Mouse (Mus musculus) forebrain, embryonic 11.5 days (tissue): Measurements from ENCODE around the gene Coro1c. TPM values are rescaled to one million over a fixed set of nuclear protein-coding genes. Genes with fewer than 3 reads are reported as not detected.

Source experiments
- ATAC-seq: fragments of 200-750 bp; cut with Nextera tagmentation; replicated peaks from 2 replicates; pipeline ENCODE4 v1.8.0; 2017; ENCODE audit warnings: moderate TSS enrichment; ENCODE audit not compliant: low FRiP score
- DNase-seq: peaks from one replicate; pipeline ENCODE4 v3.0.0-alpha.2; 2017; ENCODE audit warnings: low spot score
- H3K27ac ChIP-seq: fragments of 300-500 bp; sonication (generic); 2 replicates; pipeline ENCODE4 v1.5.1; 2014; ENCODE audit warnings: low read depth, low read length
- H3K27me3 ChIP-seq: fragments of 300-500 bp; sonication (generic); 2 replicates; pipeline ENCODE4 v1.6.1; 2014; ENCODE audit warnings: mild to moderate bottlenecking, low read length, mixed read lengths; ENCODE audit not compliant: control insufficient read depth, insufficient read depth
- H3K36me3 ChIP-seq: fragments of 300-500 bp; sonication (generic); 2 replicates; pipeline ENCODE4 v1.6.1; 2014; ENCODE audit warnings: mild to moderate bottlenecking, low read length, moderate library complexity, mixed read lengths; ENCODE audit not compliant: control insufficient read depth, insufficient read depth
- H3K4me1 ChIP-seq: fragments of 300-500 bp; sonication (generic); replicated peaks from 2 replicates; pipeline ENCODE4 v1.6.1; 2014; ENCODE audit warnings: low read length, mixed read lengths; ENCODE audit not compliant: control insufficient read depth, insufficient read depth
- H3K4me2 ChIP-seq: fragments of 300-500 bp; sonication (generic); 2 replicates; pipeline ENCODE4 v1.6.1; 2014; ENCODE audit warnings: low read depth, mild to moderate bottlenecking, low read length, moderate library complexity, mixed read lengths; ENCODE audit not compliant: severe bottlenecking
- H3K4me3 ChIP-seq: fragments of 300-500 bp; sonication (generic); 2 replicates; pipeline ENCODE4 v1.5.1; 2014; ENCODE audit warnings: low read depth, low read length
- H3K9ac ChIP-seq: fragments of 300-500 bp; sonication (generic); 2 replicates; pipeline ENCODE4 v1.6.1; 2014; ENCODE audit warnings: low read length
- H3K9me3 ChIP-seq: fragments of 300-500 bp; sonication (generic); 2 replicates; pipeline ENCODE4 v1.6.1; 2016; ENCODE audit warnings: low read length, mixed read lengths; ENCODE audit not compliant: control insufficient read depth
- WGBS: fragments of 180-500 bp; shearing (Covaris S2); extraction: QIAGEN DNeasy Blood & Tissue Kit; methylation state at CpG from one replicate; pipeline ENCODE4 v1.1.7; 2014; 5-methylcytosine and 5-hydroxymethylcytosine counted together
- polyA plus RNA-seq: library from polyadenylated mRNA; unstranded; fragments of >200 nt; fragmentation: Nextera tagmentation; extraction: Ambion mirVana; gene quantifications from 2 replicates; pipeline ENCODE4 v1.2.1, GENCODE M21; 2014

Coro1c gene
- polyA plus RNA-seq, 1 experiment from 2014 or later: 231 TPM

GRCm38 (mm10) chr5:113932310-113932709 is 23.8 kb upstream of the Coro1c start:
- no peak overlapping the region for H3K4me2 ChIP-seq
- WGBS: 84% methylated on average over 3 of the region's 3 CpGs
- no peak for ATAC-seq

GRCm38 (mm10) chr5:113930648-113931609 is 22.4 kb upstream of the Coro1c start:
- H3K27ac ChIP-seq: no peak overlapping the region; the same call in 1 of the 2 replicates
- peaks cover 6% of the 10 kb centered on the region; the same call in 1 of the 2 replicates for H3K4me1 ChIP-seq
- no peak overlapping the region for H3K4me2 ChIP-seq
- H3K4me3 ChIP-seq: no peak overlapping the region
- 34% methylated on average over 18 of the region's 18 CpGs for WGBS
- peak; percentile 78 for DNase-seq
- no peaks in the 10 kb centered on the region for H3K36me3 ChIP-seq
- 0 out of 2 replicates have a peak, but pooled peaks have one; percentile 18 for ATAC-seq
- no peaks in the 10 kb centered on the region for H3K27me3 ChIP-seq
- no peak overlapping the region for H3K9ac ChIP-seq
- no peaks in the 10 kb centered on the region for H3K9me3 ChIP-seq

More at GRCm38 (mm10) chr5:113932310-113932709, 23.8 kb upstream of the Coro1c start:
- H3K4me1 ChIP-seq: peaks cover 6% of the 10 kb centered on the region; the same call in 1 of the 2 replicates
- H3K27me3 ChIP-seq: no peaks in the 10 kb centered on the region
- no peak overlapping the region for H3K27ac ChIP-seq
- H3K4me3 ChIP-seq: no peak overlapping the region
- H3K36me3 ChIP-seq: no peaks in the 10 kb centered on the region
- H3K9ac ChIP-seq: no peak overlapping the region
- no peak for DNase-seq
- H3K9me3 ChIP-seq: no peaks in the 10 kb centered on the region

- WGBS: 64% methylated on average over 10 of the region's 10 CpGs
- DNase-seq: no peak
- peaks cover 6% of the 10 kb centered on the region; the same call in 1 of the 2 replicates for H3K4me1 ChIP-seq
- no peaks in the 10 kb centered on the region for H3K27me3 ChIP-seq
- H3K36me3 ChIP-seq: no peaks in the 10 kb centered on the region
- ATAC-seq: no peak
- no peak overlapping the region for H3K4me3 ChIP-seq
- H3K9ac ChIP-seq: no peak overlapping the region
- no peak overlapping the region for H3K4me2 ChIP-seq
- H3K9me3 ChIP-seq: no peaks in the 10 kb centered on the region
- H3K27ac ChIP-seq: peak overlapping the region; percentile 25; the same call in 1 of the 2 replicates
Observed at GRCm38 (mm10) chr5:113929950-113930647, 21.5 kb upstream of the Coro1c start.

- no peak for DNase-seq
- no peaks in the 10 kb centered on the region for H3K27me3 ChIP-seq
- H3K4me1 ChIP-seq: peaks cover 6% of the 10 kb centered on the region; the same call in 1 of the 2 replicates
- H3K9ac ChIP-seq: no peak overlapping the region
- 65% methylated on average over 10 of the region's 10 CpGs for WGBS
- no peak overlapping the region for H3K4me2 ChIP-seq
- no peak overlapping the region for H3K4me3 ChIP-seq
- no peaks in the 10 kb centered on the region for H3K9me3 ChIP-seq
- no peak for ATAC-seq
- no peak overlapping the region for H3K27ac ChIP-seq
- H3K36me3 ChIP-seq: no peaks in the 10 kb centered on the region
Observed at GRCm38 (mm10) chr5:113929526-113929925, 21.0 kb upstream of the Coro1c start.

- no peaks in the 10 kb centered on the region for H3K36me3 ChIP-seq
- no peak overlapping the region for H3K27ac ChIP-seq
- H3K4me3 ChIP-seq: no peak overlapping the region
- 0 out of 2 replicates have a peak, but pooled peaks cover 2% of the 10 kb centered on the region for H3K4me1 ChIP-seq
- no peak for ATAC-seq
- 88% methylated on average over 4 of the region's 4 CpGs for WGBS
- no peaks in the 10 kb centered on the region for H3K27me3 ChIP-seq
- H3K4me2 ChIP-seq: no peak overlapping the region
- DNase-seq: no peak
- no peaks in the 10 kb centered on the region for H3K9me3 ChIP-seq
- no peak overlapping the region for H3K9ac ChIP-seq
Observed at GRCm38 (mm10) chr5:113924608-113925007, 16.1 kb upstream of the Coro1c start.

GRCm38 (mm10) chr5:113921310-113922166 is 13.0 kb upstream of the Coro1c start:
- Histone ChIP-seq H3K4me3 (no peak overlapping the region), H3K27ac (peak overlapping the region; percentile 74), H3K36me3 (no peaks in the 10 kb centered on the region), H3K4me2 (no peak overlapping the region), H3K27me3 (no peaks in the 10 kb centered on the region), H3K9ac (peak overlapping the region; percentile 27; the same call in 1 of the 2 replicates), H3K4me1 (0 out of 2 replicates have a peak, but pooled peaks cover 2% of the 10 kb centered on the region), H3K9me3 (no peaks in the 10 kb centered on the region)
- DNase-seq (peak; percentile 66), ATAC-seq (peak; percentile 61; the same call in 1 of the 2 replicates)
- WGBS: 31% methylated on average over 6 of the region's 6 CpGs

- Histone ChIP-seq H3K9me3 (no peaks in the 10 kb centered on the region), H3K27me3 (no peaks in the 10 kb centered on the region), H3K36me3 (no peaks in the 10 kb centered on the region), H3K27ac (no peak overlapping the region), H3K4me3 (no peak overlapping the region), H3K9ac (no peak overlapping the region), H3K4me2 (no peak overlapping the region), H3K4me1 (0 out of 2 replicates have a peak, but pooled peaks cover 2% of the 10 kb centered on the region)
- WGBS: 81% methylated on average over 7 of the region's 7 CpGs
- ATAC-seq (no peak), DNase-seq (no peak)
Observed at GRCm38 (mm10) chr5:113919060-113919459, 10.5 kb upstream of the Coro1c start.

GRCm38 (mm10) chr5:113918654-113919053 is 10.1 kb upstream of the Coro1c start:
- no peak overlapping the region for H3K9ac ChIP-seq
- 0 out of 2 replicates have a peak, but pooled peaks cover 2% of the 10 kb centered on the region for H3K4me1 ChIP-seq
- ATAC-seq: no peak
- H3K4me2 ChIP-seq: no peak overlapping the region
- no peak for DNase-seq
- no peaks in the 10 kb centered on the region for H3K27me3 ChIP-seq
- H3K27ac ChIP-seq: no peak overlapping the region
- 73% methylated on average over 9 of the region's 9 CpGs for WGBS
- H3K36me3 ChIP-seq: no peaks in the 10 kb centered on the region
- H3K4me3 ChIP-seq: no peak overlapping the region
- no peaks in the 10 kb centered on the region for H3K9me3 ChIP-seq
